Mouse (Mus musculus) heart, adult 11 months (tissue): ENCODE data around the gene Sh3bp4.

Experiments used
- DNase-seq: peaks from one replicate; pipeline ENCODE4 v3.0.0; 2022

The Sh3bp4 gene

GRCm38 (mm10) chr1:89071371-89072142, 1.3 kb downstream of the Sh3bp4 start:
- peak; percentile 79 for DNase-seq

DNA sequence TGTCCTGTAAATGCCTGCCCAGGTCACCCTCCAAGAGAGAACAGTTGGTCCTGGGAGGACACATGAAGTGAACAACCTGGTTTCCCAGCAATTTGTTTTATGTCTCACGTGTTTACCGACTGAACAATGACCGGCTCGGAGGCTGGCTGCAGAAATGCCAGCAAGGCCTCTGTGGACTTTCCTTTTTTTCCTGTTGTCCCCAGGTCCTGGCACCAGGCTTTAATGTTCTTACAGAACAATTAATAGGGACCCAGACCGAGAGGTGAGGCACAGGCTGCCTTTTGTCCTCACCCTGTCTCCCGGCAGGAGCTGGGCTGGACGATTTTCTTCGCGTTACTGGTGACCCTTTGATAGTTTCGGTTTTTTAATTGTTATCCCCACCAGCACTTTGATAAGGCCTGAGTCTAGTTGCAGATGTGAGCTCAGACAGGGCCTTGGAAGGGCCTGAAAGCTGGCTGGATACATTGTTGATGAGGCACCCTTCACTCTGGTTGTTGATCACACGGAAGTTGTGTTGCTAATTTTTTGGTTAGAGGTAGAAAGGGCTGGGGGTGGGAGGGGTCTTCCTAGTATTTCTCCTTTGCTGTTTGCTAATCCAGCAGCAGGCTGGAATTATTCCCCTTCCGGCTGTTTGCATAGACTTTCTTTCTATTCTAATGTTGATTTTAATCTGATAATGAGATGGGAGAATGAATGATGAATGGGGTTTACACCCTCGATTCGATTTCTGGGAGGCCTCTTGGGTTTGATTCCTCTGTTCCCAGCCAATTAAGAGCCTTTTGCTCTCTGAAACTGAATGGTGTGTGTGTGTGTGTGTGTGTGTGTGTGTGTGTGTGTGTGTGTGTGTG, 2.2 kb downstream of the Sh3bp4 start:
- DNase-seq: peak; percentile 93

- no peak for DNase-seq
Measured at GRCm38 (mm10) chr1:89073291-89073846, 3.2 kb downstream of the Sh3bp4 start.

DNA sequence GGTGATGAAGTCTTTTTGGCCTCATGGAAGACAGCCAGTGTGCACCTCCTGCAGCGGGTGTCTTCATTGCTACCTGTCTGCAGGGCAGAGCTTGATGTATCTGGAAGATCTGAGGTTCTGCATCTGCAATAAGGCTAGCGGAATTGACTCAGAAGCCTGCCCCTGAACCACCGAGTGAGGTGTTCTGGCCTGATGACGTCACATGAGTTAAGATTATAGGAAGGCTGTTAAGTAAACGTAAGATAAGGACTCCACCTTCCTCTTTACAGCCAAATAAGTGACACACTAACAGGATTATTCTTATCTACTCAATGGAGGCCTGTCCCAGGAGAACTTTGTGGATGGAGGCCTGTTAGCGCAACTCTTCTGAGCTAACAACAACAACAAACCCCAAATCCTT, 4.5 kb downstream of the Sh3bp4 start:
- DNase-seq: peak; percentile 82

- DNase-seq: peak; percentile 83
Measured at GRCm38 (mm10) chr1:89075120-89075519, 4.9 kb downstream of the Sh3bp4 start.

- DNase-seq: peak; percentile 76
Measured at GRCm38 (mm10) chr1:89076777-89077176, 6.6 kb downstream of the Sh3bp4 start.

DNA sequence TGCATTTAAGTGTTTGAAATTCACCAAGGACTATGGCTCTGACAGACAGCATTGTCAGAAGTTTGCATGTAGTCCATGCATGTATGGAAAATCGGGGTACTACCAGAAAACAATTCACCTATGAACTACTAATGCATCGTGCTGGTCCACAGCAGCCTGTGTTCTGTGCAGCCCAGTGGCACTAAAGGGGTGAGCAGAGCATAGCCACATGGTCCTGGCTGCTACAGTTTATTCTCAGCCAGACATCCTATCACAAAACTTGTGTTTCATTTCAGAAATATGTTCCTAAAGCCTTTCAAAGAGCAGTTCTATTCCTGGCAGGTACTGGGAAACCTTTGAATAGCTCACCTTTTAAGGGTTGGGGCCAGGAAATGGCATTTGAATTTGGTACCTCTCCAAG, 8.0 kb downstream of the Sh3bp4 start:
- DNase-seq: peak; percentile 73

GRCm38 (mm10) chr1:89078730-89079129, 8.5 kb downstream of the Sh3bp4 start:
- peak; percentile 61 for DNase-seq

DNA sequence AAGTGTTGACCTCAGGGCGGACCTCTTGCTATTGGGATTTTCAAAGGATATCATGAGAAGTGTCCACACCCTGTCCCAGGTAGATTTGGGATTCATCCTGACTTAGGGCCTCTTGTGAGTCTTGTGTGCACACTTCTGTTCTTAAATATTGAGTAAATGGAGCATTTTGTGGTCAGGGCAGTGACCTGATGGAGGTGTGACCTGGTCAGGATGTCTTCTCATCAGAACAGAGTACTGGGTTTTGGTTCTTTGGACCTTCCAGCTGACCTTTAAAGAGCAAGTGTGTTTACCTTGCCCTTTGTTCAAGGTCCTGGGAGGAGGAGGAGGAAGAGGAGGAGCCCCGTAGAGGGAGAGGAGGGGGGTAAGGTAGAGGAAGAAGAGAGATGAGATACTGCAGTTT, 9.0 kb downstream of the Sh3bp4 start:
- DNase-seq: peak; percentile 78

- peak; percentile 88 for DNase-seq
Measured at GRCm38 (mm10) chr1:89080371-89080770, 10.2 kb downstream of the Sh3bp4 start.

DNA sequence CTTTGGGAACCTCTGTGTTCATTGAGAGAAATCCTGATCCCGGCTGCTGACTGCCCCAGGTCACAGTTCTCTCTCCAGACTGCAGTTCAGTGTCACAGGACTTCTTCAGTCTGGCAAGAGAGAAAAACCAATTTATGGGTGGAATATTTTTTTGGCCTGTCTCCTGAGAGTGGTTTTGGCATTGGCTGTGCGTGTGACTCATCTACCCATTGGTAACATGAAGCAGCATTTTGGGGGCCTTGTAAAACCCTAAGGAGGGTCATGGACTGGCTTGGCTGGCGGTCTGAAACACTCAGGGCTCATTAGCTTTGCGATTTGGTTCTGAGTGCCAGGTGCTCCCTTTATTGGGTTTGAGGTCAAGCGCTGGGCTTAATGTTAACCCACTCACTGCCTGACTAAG, 10.6 kb downstream of the Sh3bp4 start:
- peak; percentile 89 for DNase-seq

- DNase-seq: peak; percentile 59
Measured at GRCm38 (mm10) chr1:89081371-89081770, 11.2 kb downstream of the Sh3bp4 start.

- DNase-seq: peak; percentile 68
Measured at GRCm38 (mm10) chr1:89082171-89082882, 12.1 kb downstream of the Sh3bp4 start.

DNA sequence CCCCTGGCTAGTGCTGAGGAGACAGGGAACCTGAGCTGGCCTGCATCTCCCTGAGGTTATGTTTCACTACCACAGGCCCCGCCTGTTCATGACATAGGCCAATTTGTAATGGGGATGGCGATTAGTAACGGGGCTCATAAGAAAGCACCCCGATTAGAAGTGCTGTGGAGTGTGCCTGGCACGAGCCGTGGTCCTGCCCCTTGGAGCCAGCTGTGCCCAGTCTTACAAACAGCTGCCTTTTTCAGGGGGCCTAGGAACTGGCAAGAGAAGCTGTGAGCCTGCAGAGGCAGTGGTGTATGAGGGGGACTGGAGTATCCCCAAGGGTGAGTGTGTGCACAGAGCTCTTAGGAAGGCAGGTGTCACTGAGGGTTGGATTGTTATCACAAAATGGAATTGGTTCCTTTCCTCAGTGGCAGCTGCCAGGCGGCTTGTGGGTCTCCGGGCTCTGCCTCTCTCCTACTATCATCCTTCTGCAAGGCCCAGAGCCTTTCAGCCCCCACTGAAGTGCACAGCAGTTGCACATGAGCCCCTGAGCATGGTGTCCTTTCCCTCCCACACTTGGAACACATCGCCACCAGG, 16.4 kb downstream of the Sh3bp4 start:
- peak; percentile 85 for DNase-seq

DNA sequence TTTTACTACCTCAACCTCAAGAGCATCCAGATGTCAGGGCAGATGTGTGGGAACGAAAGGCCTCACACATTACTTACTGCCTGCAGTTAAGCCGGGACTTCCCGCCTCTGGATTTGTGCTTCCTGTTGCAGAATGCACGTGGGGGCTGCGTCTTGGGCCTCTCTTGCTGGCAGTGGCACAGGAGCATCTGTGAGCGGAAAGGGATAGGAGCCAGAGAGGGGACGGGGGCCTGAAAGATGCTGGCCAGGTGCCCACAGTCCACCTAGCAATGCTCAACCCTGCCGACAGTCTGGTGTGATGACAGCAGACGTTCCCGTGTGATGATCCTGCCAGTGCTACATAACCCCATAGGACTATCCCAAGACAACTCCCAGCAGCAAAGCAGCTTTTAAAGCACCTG, 17.9 kb downstream of the Sh3bp4 start:
- DNase-seq: peak; percentile 95

- DNase-seq: peak; percentile 75
Measured at GRCm38 (mm10) chr1:89088748-89089288, 18.6 kb downstream of the Sh3bp4 start.

DNA sequence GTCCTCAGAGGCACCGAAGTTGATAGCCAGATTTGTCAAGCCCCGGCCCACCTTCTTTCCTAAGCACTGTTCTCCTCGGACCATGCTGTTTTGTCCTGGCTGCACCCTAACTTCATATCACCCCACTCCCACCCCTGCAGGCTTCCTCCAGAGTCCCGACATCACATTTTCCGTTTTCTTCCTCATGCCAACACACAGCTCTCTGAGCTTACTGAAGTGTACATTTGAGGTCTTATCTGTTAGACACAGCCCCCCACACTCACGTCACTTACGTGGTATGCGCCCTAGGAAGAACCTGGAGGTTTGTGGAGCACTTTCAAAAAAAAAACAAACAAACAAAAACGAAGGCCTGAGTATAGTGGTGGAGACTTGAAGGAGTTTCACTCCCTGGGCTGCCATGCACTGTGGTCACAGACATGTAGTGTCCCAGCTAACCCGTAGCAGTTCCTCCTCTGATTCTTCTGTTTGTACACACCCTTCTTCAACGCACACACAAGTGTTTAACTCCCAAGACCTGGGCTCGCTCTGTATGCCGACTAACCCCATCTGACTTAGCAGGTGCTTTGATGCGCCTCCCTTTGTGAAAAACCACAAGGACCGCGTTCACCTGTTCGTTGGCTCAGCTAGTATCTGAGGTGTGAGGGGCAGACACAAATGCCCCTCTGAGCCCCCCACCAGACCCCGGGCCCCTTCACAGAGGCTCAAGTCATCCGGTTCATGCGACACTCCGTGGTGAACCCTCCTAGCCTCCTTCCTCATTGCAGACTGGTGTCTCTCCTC, 19.8 kb downstream of the Sh3bp4 start:
- peak; percentile 94 for DNase-seq

DNA sequence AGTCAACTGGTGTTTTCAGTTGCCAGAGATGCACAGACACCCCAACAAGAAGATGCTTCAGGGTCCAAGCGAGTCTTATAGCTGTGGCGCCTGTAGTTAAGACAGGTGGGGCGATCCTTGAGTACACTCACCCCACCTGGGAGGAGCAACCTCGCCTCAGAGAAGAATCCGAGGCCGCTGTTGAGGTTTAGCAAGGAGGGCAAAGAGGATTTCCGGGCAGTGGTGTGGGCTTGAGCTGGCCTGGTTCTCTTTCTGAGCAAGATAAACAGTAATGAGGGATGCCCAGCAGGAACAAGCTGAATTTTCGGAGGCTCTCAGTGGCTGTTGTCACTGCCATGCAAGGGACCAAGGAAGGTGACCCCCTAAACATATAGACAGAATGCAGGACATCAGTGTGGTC, 20.5 kb downstream of the Sh3bp4 start:
- DNase-seq: peak; percentile 88

GRCm38 (mm10) chr1:89092019-89092418, 21.8 kb downstream of the Sh3bp4 start:
- peak; percentile 90 for DNase-seq

- peak; percentile 98 for DNase-seq
Measured at GRCm38 (mm10) chr1:89092442-89092991, 22.3 kb downstream of the Sh3bp4 start.

DNA sequence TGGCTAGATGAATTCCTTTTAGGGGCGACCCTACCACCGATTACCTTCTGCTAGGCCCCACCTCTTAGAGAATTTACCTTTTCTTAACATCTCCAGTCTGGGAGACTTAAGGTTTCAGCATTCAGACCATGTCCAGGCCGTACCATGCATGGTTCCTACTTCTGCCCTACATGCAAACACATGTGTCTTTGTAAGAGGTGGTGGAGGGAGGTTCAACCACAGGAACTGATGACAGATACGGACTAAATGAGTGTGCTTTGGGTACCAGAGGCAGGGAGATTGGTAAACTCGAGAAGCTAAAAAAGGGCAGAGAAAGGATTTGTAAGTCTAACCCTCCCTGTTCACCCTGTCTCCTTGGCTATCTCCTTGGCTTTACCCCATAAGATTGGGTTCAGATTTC, 23.5 kb downstream of the Sh3bp4 start:
- DNase-seq: peak; percentile 67
